Mouse (Mus musculus) CD4-positive, CD25-positive, alpha-beta regulatory T cell, adult 2 months (primary cell): ENCODE measurements at regions not wholly inside any gene's neighbourhood (a gene's known extent, or its start where the extent isn't known, plus 50 kb on each side); places are given as distances from the start of the nearest gene placed in this dataset.

Experiments
- DNase-seq: peaks from one replicate; pipeline ENCODE4 v3.0.0-alpha.2; 2012; ENCODE audit warnings: low read depth, low spot score

GRCm38 (mm10) chr10:19140628-19141027 lies 125.2 kb upstream of the Tnfaip3 start:
- DNase-seq, result no peak

- peak; percentile 47 for DNase-seq
These were observed 123.8 kb upstream of the Tnfaip3 start for GRCm38 (mm10) chr10:19139234-19139633.

GRCm38 (mm10) chr10:19138258-19138657 lies 122.8 kb upstream of the Tnfaip3 start:
- DNase-seq, result peak; percentile 30

- DNase-seq, result peak; percentile 51
These were observed 112.3 kb upstream of the Tnfaip3 start for GRCm38 (mm10) chr10:19127581-19128291.

- no peak for DNase-seq
These were observed 111.5 kb upstream of the Tnfaip3 start for GRCm38 (mm10) chr10:19126922-19127321.

GRCm38 (mm10) chr10:19126438-19126837 lies 111.0 kb upstream of the Tnfaip3 start:
- no peak for DNase-seq

GRCm38 (mm10) chr10:19123691-19124090 lies 108.2 kb upstream of the Tnfaip3 start:
- no peak for DNase-seq

GRCm38 (mm10) chr10:19122221-19122620 lies 106.8 kb upstream of the Tnfaip3 start:
- DNase-seq, result peak; percentile 74

GRCm38 (mm10) chr10:19119281-19120049 lies 104.0 kb upstream of the Tnfaip3 start:
- no peak for DNase-seq

GRCm38 (mm10) chr10:19118569-19119280 lies 103.3 kb upstream of the Tnfaip3 start:
- DNase-seq, result peak; percentile 33

GRCm38 (mm10) chr10:19117071-19117605 lies 101.7 kb upstream of the Tnfaip3 start:
- peak; percentile 85 for DNase-seq

- no peak for DNase-seq
These were observed 97.0 kb upstream of the Tnfaip3 start for GRCm38 (mm10) chr10:19112459-19112858.

GRCm38 (mm10) chr10:19105231-19105681 lies 89.8 kb upstream of the Tnfaip3 start:
- DNase-seq, result no peak

GRCm38 (mm10) chr10:19104671-19105203 lies 89.3 kb upstream of the Tnfaip3 start:
- peak; percentile 72 for DNase-seq

- DNase-seq, result no peak
These were observed 84.2 kb upstream of the Tnfaip3 start for GRCm38 (mm10) chr10:19099369-19100285.

- peak; percentile 95 for DNase-seq
These were observed 78.8 kb upstream of the Tnfaip3 start for GRCm38 (mm10) chr10:19094297-19094696.

- DNase-seq, result no peak
These were observed 78.2 kb upstream of the Tnfaip3 start for GRCm38 (mm10) chr10:19093689-19094088.

GRCm38 (mm10) chr10:19091949-19092348 lies 76.5 kb upstream of the Tnfaip3 start:
- DNase-seq, result no peak

GRCm38 (mm10) chr10:19091110-19091509 lies 75.7 kb upstream of the Tnfaip3 start:
- DNase-seq, result no peak

GRCm38 (mm10) chr10:19086995-19087394 lies 71.5 kb upstream of the Tnfaip3 start:
- DNase-seq, result no peak

GRCm38 (mm10) chr10:19082136-19082535 lies 66.7 kb upstream of the Tnfaip3 start:
- no peak for DNase-seq
